Mouse (Mus musculus) thymus, postnatal 36 days (tissue): ENCODE data around the gene Fgfr2.
A peak's percentile ranks its signal among the peaks of the same experiment; 100 is the strongest.

ENCODE experiments used
- DNase-seq, 2 experiments: peaks; one replicate each; pipeline ENCODE4 v3.0.0; 2022; ENCODE audit warnings: mixed read lengths in 2 of 2

The Fgfr2 gene

GRCm38 (mm10) chr7:130586521-130587072 is 2536.6 kb downstream of the Fgfr2 start:
- DNase-seq, result no peak

- no peak for DNase-seq
Measured at GRCm38 (mm10) chr7:130578607-130579006, 2544.5 kb downstream of the Fgfr2 start.

- no peak for DNase-seq
Measured at GRCm38 (mm10) chr7:130578066-130578465, 2545.1 kb downstream of the Fgfr2 start.

- DNase-seq, result no peak
Measured at GRCm38 (mm10) chr7:130577388-130578003, 2545.7 kb downstream of the Fgfr2 start, which contains the start of gene Tacc2. Tacc2 (plus strand) TSS chr7:130577438.

- no peak for DNase-seq
Measured at GRCm38 (mm10) chr7:130576981-130577380, 2546.2 kb downstream of the Fgfr2 start.

- no peak for DNase-seq
Measured at GRCm38 (mm10) chr7:130574211-130574991, 2548.7 kb downstream of the Fgfr2 start.

- DNase-seq, result no peak
Measured at GRCm38 (mm10) chr7:130573746-130574145, 2549.4 kb downstream of the Fgfr2 start.

GRCm38 (mm10) chr7:130572821-130573220 is 2550.3 kb downstream of the Fgfr2 start, which contains the start of gene Nsmce4a:
Nsmce4a (minus strand) TSS chr7:130573118.
- DNase-seq, result no peak

GRCm38 (mm10) chr7:130570472-130570871 is 2552.7 kb downstream of the Fgfr2 start:
- DNase-seq, result no peak

- DNase-seq, result no peak
Measured at GRCm38 (mm10) chr7:130568783-130569436, 2554.2 kb downstream of the Fgfr2 start.

- DNase-seq, result no peak
Measured at GRCm38 (mm10) chr7:130564596-130564995, 2558.6 kb downstream of the Fgfr2 start.

- DNase-seq, result no peak
Measured at GRCm38 (mm10) chr7:130563880-130564279, 2559.3 kb downstream of the Fgfr2 start.

GRCm38 (mm10) chr7:130563276-130563675 is 2559.9 kb downstream of the Fgfr2 start:
- DNase-seq, result no peak

- DNase-seq, result no peak
Measured at GRCm38 (mm10) chr7:130560933-130561332, 2562.2 kb downstream of the Fgfr2 start.

GRCm38 (mm10) chr7:130558592-130558991 is 2564.6 kb downstream of the Fgfr2 start:
- no peak for DNase-seq

GRCm38 (mm10) chr7:130555597-130555996 is 2567.6 kb downstream of the Fgfr2 start:
- no peak for DNase-seq

- no peak for DNase-seq
Measured at GRCm38 (mm10) chr7:130553321-130553720, 2569.8 kb downstream of the Fgfr2 start.

GRCm38 (mm10) chr7:130552780-130553179 is 2570.4 kb downstream of the Fgfr2 start:
- no peak for DNase-seq

- no peak for DNase-seq
Measured at GRCm38 (mm10) chr7:130547635-130548175, 2575.4 kb downstream of the Fgfr2 start.

GRCm38 (mm10) chr7:130546791-130547484 is 2576.2 kb downstream of the Fgfr2 start:
- DNase-seq, result peak; percentile 93 to 94

- DNase-seq, result no peak
Measured at GRCm38 (mm10) chr7:130546421-130546790, 2576.7 kb downstream of the Fgfr2 start.

- no peak for DNase-seq
Measured at GRCm38 (mm10) chr7:130545893-130546292, 2577.3 kb downstream of the Fgfr2 start.
